Mouse (Mus musculus) layer of hippocampus, adult 9-10 months (tissue): ENCODE results near the gene Hoxc4.

Experiments used
- DNase-seq: peaks from one replicate; pipeline ENCODE4 v3.0.0; 2022; ENCODE audit warnings: low spot score

Hoxc4 gene

GRCm38 (mm10) chr15:103018636-103019035, at the start of gene Hoxc4:
Gene Hoxc4, plus strand, starts transcription at chr15:103018934.
- no peak for DNase-seq

GRCm38 (mm10) chr15:102969296-102969695, 49.4 kb upstream of the Hoxc4 start:
- no peak for DNase-seq

GRCm38 (mm10) chr15:102970740-102971139, 48.0 kb upstream of the Hoxc4 start:
- no peak for DNase-seq

GRCm38 (mm10) chr15:102972254-102972653, 46.5 kb upstream of the Hoxc4 start:
- DNase-seq, result no peak

- no peak for DNase-seq
Observed at GRCm38 (mm10) chr15:102972753-102973152, 46.0 kb upstream of the Hoxc4 start.

GRCm38 (mm10) chr15:102975034-102975433, 43.7 kb upstream of the Hoxc4 start:
- DNase-seq, result no peak

- no peak for DNase-seq
Observed at GRCm38 (mm10) chr15:102975688-102976111, 43.0 kb upstream of the Hoxc4 start.

DNA sequence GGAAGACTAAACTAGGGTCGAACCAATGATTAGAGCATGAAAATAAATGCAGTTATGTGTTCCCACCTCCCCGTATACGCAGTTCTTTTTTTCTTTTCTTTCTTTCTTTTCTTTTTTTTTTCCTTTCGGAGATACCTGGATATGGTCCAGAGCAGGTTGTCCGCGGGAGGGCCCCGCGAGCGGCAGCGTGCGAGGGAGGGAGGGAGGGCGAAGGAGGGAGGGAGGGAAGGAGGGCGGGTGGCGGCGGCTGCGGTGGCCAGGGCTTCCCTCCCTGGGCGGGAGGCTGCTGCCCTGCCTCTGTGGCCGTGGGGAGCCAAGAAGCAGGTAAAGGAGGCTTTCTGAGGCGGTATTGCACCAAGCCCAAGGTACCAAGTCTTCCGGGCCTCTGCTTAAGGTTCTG, 42.6 kb upstream of the Hoxc4 start, which contains the start of gene Hoxc9:
Gene Hoxc9, plus strand, starts transcription at position 269 of the 400 bp plus-strand sequence.
- DNase-seq, result no peak

GRCm38 (mm10) chr15:102976631-102977422, 41.9 kb upstream of the Hoxc4 start:
- DNase-seq, result no peak

DNA sequence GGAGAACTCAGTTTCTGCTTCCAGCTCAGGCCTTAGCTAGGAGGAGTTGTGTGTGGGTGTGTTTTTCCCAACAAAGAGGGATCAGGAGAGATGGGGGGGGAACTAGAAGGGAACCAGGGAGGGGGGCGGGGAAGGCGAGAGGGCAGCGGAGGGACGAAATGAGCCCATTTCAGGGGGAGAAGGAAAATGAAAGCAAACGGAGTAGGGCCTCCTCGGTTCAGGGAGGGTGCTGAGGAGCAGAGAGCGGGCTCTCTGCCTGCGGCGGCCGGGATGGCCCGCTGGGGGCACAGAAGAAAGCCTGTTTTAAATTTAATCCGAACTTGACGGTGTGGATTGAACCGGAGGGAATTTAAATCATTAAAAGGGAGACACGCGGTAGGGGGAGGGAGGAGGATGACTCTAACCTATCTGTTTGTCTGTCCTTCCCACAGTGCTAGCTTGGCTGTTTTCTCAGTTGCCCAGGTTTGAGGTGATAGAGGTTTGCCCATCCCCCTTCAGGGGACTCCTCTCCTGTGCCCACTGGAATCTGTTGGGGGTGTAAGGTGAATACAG, 41.2 kb upstream of the Hoxc4 start:
- DNase-seq, result no peak

GRCm38 (mm10) chr15:102978615-102979515, 39.9 kb upstream of the Hoxc4 start:
- DNase-seq, result no peak

DNA sequence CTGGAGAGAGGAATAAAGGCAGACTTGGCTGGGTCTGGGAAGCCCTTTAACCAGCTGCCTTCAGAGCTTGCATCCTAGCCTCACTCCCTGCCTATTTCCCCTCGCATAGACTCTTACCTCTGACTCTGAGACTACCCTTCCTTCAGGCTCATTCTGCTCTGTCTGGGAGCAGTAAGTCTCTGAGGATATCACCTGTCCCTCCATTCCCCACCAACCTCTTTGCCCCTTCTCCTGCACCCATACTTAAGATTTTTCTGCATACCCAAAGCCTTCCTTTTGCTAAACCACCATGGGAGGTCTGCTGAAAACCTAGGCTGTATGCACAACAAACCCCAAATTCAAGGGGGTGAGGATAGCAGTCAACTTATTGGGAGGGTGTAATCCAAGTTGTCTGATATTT, 38.8 kb upstream of the Hoxc4 start:
- no peak for DNase-seq

- no peak for DNase-seq
Observed at GRCm38 (mm10) chr15:102980352-102980751, 38.4 kb upstream of the Hoxc4 start.

DNA sequence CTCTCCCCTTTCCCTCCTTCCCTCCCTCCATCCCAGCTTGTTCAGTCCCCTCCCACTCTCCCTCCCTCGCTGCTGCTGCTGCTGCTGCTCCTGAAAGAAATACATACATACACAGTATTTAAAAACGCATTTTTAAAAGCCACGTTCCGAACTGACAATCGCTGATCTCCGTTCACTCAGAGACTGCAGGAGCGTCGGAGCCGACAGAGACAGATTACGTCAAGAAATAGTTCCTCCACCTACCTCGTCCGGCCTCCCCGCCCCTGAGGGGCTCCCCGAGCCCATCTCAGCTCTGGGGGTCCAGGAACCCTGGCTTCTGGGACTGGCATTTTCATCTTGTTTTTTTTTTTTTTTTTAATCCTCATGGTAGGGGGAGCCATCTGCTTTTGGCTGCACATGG, 37.8 kb upstream of the Hoxc4 start:
- DNase-seq, result no peak

DNA sequence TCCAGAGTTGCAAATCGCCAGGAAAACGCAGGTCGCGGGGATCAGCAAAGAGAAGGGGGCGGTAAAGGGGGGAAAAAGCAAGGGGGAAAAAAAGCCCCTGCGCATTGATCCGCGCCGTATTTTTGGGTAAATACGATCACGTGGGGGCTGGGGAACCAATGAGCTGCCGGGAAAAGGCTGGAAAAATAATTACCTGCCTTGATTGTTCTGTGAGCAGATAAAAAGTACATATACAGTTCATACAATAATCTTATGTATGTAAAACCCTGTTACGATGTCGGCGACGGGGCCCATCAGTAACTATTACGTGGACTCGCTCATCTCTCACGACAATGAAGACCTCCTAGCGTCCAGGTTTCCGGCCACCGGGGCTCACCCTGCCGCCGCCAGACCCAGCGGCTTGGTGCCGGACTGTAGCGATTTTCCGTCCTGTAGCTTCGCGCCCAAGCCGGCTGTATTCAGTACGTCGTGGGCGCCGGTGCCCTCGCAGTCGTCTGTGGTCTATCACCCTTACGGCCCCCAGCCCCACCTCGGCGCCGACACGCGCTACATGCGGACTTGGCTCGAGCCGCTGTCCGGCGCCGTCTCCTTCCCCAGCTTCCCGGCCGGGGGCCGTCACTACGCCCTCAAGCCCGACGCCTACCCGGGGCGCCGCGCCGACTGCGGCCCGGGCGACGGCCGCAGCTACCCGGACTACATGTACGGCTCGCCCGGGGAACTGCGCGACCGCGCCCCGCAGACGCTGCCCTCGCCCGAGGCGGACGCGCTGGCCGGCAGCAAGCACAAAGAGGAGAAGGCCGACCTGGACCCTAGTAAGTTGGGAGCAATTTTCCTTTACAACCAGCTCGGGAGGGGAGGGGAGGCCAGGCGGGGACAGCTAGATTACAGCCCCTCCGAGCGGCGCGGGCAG, 37.1 kb upstream of the Hoxc4 start:
- DNase-seq, result no peak

DNA sequence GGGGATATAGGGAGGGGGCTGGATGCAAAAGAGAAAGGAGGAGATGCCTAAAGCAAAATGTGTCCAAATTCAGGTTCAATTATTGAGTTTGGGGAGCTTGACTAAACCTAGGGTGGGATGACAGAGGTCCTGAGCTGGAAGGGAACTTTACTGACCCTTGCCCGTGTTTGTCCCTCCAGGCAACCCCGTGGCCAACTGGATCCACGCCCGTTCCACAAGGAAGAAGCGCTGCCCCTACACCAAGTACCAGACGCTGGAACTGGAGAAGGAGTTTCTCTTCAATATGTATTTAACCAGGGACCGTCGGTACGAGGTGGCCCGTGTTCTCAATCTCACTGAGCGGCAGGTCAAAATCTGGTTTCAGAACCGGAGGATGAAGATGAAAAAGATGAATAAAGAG, 35.0 kb upstream of the Hoxc4 start:
- no peak for DNase-seq

- DNase-seq, result no peak
Observed at GRCm38 (mm10) chr15:102984521-102984920, 34.2 kb upstream of the Hoxc4 start.

DNA sequence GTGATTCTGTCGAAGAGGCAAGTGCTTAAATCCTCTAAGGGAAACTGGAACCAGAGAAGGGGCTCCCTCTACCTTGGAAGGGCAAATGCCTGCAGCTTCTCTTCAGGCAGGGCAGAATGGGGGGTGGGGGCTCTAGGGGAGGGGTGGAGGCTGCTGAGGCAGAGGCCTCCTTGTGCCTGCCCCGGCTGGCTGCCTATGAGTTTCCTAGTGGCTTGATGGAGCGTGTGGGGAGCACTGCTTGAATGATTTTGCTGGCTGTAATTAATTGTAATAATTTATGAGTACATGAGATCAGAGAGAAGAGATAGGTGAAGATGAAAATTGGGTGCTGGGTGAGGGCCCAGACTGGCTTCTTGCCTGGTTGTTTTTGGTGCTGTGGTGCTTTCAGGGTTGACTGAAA, 33.8 kb upstream of the Hoxc4 start:
- DNase-seq, result no peak

- DNase-seq, result peak; percentile 89
Observed at GRCm38 (mm10) chr15:102987124-102987833, 31.5 kb upstream of the Hoxc4 start.

DNA sequence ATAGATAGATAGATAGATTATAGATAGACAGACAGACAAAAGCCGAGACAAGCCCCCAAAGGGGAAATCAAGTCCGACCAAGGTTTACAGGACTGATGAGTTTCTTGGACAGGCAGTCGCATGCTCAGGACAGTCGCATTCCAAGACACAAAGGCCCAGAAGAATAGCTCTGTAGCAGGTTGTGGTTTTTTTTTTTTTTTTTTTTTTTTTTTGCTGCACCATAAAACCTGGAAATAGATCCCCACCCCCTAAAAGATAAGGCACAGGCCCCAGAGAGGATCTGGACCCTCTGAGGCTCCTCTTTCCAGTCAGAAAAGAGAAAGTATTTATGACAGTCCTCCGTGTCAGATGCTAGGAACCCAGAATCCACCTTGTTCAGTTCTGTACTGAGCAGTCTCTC, 30.7 kb upstream of the Hoxc4 start:
- DNase-seq, result no peak
